Mouse (Mus musculus) left cerebral cortex, postnatal 4 days (tissue): ENCODE data around the gene Ythdf2. TPM values are rescaled to one million over a fixed set of nuclear protein-coding genes. Genes with fewer than 3 reads are reported as not detected.

Source experiments
- DNase-seq: peaks from one replicate; pipeline ENCODE4 v3.0.0-alpha.2; 2022
- intact Hi-C: fragments of 180-260 bp; cut with DNase I; formaldehyde crosslinking; loops from one replicate; pipeline ENCODE4 v1.15.1; 2025
- total RNA-seq, 2 experiments: library from RNA; stranded (reverse); gene quantifications; 2 replicates each; pipeline ENCODE4 v1.2.3; 2021

Gene Ythdf2
- total RNA-seq, 2 experiments from 2014 or later: 69.2 to 70.6 TPM

GRCm38 (mm10) chr4:132210325-132210724, 1.8 kb downstream of the Ythdf2 start:
- no peak for DNase-seq
- intact Hi-C loops: no loop called here

DNA sequence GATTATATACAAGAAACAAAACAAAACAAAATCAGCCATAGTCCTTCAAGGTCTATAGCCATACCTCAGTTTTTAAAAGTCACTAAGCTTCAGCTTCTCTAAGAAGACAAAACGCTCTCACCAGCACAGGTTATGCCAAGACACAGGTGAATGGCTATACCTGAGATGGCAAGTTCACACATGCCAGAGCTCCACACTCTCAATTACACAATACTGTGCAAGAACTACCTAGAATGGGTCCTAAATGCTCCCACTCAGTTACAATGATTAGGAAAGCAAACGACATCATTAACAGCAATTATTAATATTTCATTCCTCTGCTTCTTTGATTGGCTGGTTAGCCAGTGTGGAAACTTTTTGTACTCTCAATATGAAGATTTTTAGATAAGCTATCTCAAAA, 2.8 kb downstream of the Ythdf2 start:
- intact Hi-C loops: no loop called here
- DNase-seq: no peak

- intact Hi-C loops: no loop called here
- DNase-seq: no peak
Measured at GRCm38 (mm10) chr4:132207280-132207679, 4.8 kb downstream of the Ythdf2 start.

- DNase-seq: no peak
- intact Hi-C loops: no loop called here
Measured at GRCm38 (mm10) chr4:132198771-132199170, 13.3 kb downstream of the Ythdf2 start.

DNA sequence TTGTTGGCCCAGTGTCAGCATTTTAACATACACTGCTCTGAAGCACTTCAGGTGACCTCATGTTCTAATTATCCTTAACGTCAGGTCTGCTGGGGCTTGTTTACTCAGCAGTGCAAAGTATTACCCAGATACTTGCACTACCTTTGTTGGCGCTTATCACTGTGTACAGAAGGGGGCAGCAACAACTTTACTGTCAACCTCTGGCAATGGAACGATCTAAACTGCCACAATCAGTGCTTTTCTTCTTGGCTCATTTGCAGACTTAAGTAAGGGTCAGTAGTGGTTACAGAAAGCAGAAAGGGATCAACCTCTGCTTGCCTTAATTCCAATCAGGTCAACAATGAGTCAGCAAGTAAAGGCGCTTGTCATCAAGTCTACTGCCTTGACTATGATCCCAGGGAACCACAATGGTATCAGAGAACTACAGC, 13.8 kb downstream of the Ythdf2 start:
- intact Hi-C loops: no loop called here

DNA sequence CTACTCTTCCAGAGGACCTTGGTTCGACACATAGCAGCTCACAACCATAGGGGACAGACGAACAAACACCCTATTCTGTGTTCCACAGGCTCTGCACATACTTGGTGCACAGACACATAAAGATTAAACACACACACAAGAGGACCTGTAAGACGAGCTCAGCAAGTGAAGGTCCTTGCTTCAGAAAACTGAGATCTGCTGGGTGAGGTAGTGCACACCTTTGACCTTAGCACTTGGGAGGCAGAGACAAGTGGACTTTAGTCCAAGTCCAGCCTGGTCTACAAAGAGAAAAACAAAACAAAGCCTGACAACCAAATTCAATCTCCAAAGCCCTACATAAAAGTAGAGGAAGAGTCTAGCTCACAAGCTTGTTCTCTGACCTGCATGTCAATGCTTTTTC, 17.1 kb downstream of the Ythdf2 start:
- intact Hi-C loops: no loop called here

More for the DNA sequence above, 13.8 kb downstream of the Ythdf2 start:
- no peak for DNase-seq

DNA sequence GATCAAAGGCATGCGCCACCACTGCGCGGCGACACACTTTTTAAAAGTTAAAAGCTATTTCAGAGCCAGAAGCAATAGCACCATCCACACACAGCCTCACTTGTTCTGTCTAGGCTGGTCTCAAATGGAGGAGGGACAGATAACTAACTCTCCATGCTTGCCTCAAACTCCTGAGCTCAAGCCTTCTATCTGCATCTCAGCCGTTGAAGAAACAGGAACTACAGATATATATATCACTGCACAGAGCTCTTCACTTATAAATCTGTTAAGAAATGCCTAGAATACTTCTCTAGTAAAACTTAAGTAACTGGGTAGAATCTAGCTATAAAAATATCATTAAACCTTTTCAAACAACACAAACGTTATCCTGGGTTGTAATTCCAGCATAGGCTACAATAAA, 17.7 kb downstream of the Ythdf2 start:
- no peak for DNase-seq
- intact Hi-C loops: no loop called here

More for the DNA sequence above, 17.1 kb downstream of the Ythdf2 start:
- no peak for DNase-seq

- no peak for DNase-seq
- intact Hi-C loops: no loop called here
Measured at GRCm38 (mm10) chr4:132187826-132188401, 24.2 kb downstream of the Ythdf2 start.

DNA sequence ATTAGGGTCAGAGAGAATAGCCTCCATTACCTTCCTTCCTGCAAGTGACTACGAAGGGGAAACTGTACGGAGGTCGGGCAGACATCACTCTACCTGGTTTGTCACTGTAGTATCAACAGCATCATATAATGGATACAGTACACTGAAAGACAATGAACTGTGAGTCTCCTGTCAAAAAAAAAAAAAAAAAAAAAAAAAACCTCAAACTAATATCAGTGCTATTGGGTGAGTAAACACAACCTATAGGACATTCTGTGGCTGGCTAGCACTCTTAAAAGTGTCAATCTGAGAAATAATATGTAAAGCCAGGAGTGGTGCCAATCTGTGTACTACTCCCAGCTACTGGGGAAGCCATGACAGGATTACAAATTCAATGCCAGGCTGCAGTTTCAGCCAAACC, 28.9 kb downstream of the Ythdf2 start:
- no peak for DNase-seq
- intact Hi-C loops: loop anchor here (5.0 kb wide), 1 partner anchor 86 kb away; no protein-coding TSS in a partner anchor

GRCm38 (mm10) chr4:132181721-132182658, 30.1 kb downstream of the Ythdf2 start:
- intact Hi-C loops: loop anchor here (5.0 kb wide), 1 partner anchor 85 kb away; no protein-coding TSS in a partner anchor
- no peak for DNase-seq

- intact Hi-C loops: loop anchor here (5.0 kb wide), 1 partner anchor 83 kb away; no protein-coding TSS in a partner anchor
- peak; percentile 54 for DNase-seq
Measured at GRCm38 (mm10) chr4:132180710-132181109, 31.4 kb downstream of the Ythdf2 start.

GRCm38 (mm10) chr4:132178630-132179059, 33.5 kb downstream of the Ythdf2 start:
- DNase-seq: peak; percentile 45
- intact Hi-C loops: loop anchor here (5.0 kb wide), 1 partner anchor 91 kb away; no protein-coding TSS in a partner anchor

- DNase-seq: no peak
- intact Hi-C loops: loop anchor here (5.0 kb wide), 1 partner anchor 89 kb away; no protein-coding TSS in a partner anchor
Measured at GRCm38 (mm10) chr4:132176474-132176873, 35.6 kb downstream of the Ythdf2 start.

DNA sequence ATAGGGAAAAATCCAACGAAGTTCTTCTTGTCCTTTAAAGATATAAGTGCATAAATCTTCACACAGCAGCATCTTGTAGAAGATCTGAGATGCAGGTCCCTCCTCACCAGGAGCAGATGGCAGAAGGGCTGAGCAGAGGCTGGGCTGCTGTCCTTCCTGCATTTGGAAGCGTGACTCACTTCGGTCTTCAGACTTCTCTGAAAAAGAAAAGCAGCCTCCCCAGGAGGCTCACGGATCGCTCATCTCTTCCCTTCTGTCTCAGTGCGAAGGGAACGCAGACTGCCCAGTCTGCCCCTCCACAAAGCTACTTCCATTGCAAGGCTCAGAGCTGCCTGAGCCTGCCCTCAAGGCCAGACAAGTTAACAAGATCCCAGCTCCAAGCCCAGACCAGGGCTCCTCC, 41.2 kb downstream of the Ythdf2 start:
- no peak for DNase-seq
- intact Hi-C loops: no loop called here

- intact Hi-C loops: loop anchor here (10.0 kb wide), 1 partner anchor 55 kb away; no protein-coding TSS in a partner anchor
- DNase-seq: no peak
Measured at GRCm38 (mm10) chr4:132169761-132170160, 42.3 kb downstream of the Ythdf2 start.

GRCm38 (mm10) chr4:132169271-132169670, 42.8 kb downstream of the Ythdf2 start:
- DNase-seq: no peak
- intact Hi-C loops: loop anchor here (10.0 kb wide), 1 partner anchor 54 kb away; no protein-coding TSS in a partner anchor

DNA sequence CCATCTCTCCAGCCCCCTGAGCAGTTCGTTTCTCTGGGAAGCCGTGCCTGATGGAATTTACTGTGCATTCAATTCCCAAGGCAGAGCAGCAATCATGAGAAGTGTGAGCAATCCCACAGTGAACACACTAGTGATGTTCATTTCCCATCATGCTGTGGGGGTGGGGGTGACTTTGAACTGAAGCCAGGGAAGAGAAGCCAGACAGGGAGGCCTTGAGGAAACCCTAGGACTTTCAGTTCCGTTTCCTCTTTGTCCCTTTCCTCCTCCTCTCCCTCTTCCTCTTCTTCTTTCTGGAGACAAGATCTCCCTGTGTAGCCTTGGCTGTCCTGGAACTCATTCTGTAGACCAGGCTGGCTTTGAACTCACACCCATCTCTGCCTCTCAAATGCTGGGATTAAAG, 44.7 kb downstream of the Ythdf2 start:
- intact Hi-C loops: loop anchor here (10.0 kb wide), 1 partner anchor 53 kb away; no protein-coding TSS in a partner anchor
- no peak for DNase-seq

- DNase-seq: no peak
- intact Hi-C loops: loop anchor here (10.0 kb wide), 1 partner anchor 52 kb away; no protein-coding TSS in a partner anchor
Measured at GRCm38 (mm10) chr4:132166350-132167290, 45.5 kb downstream of the Ythdf2 start.

- DNase-seq: no peak
- intact Hi-C loops: loop anchor here (10.0 kb wide), 1 partner anchor 51 kb away; no protein-coding TSS in a partner anchor
Measured at GRCm38 (mm10) chr4:132165691-132166090, 46.4 kb downstream of the Ythdf2 start.
